Mouse (Mus musculus): ENCODE results near the gene Haspin.

The Haspin gene

GRCm38 (mm10) chr11:73090826-73091225 lies 47.3 kb downstream of the Haspin start:
- in situ Hi-C loops (cut with MboI, MseI): no loop called here

- in situ Hi-C loops (cut with MboI, MseI): no loop called here
Measured at GRCm38 (mm10) chr11:73090283-73090682, 47.8 kb downstream of the Haspin start, which contains the start of gene Itgae. Gene Itgae, plus strand, starts transcription at chr11:73090583.

GRCm38 (mm10) chr11:73087700-73088480 lies 50.2 kb downstream of the Haspin start:
- in situ Hi-C loops (cut with MboI, MseI): no loop called here

All from T-helper 1 cell (primary cell).